Mouse (Mus musculus): ENCODE results near the gene Chd4. TPM values are rescaled to one million over a fixed set of nuclear protein-coding genes. Genes with fewer than 3 reads are reported as not detected.
A peak's percentile ranks its signal among the peaks of the same experiment; 100 is the strongest.

Chd4 gene
- total RNA-seq, 2 experiments from 2014 or later = 136 to 373 TPM

- ATAC-seq (replicated peaks; ENCODE audit: poor library complexity, severe bottlenecking) = no peak
These were observed 36.7 kb downstream of the Chd4 start for GRCm38 (mm10) chr6:125132470-125132869.

GRCm38 (mm10) chr6:125137002-125137671 lies 41.4 kb downstream of the Chd4 start:
- ATAC-seq (replicated peaks; ENCODE audit: poor library complexity, severe bottlenecking) = peak; percentile 56

GRCm38 (mm10) chr6:125139747-125140146 lies 44.0 kb downstream of the Chd4 start:
- no peak for ATAC-seq (replicated peaks; ENCODE audit: poor library complexity, severe bottlenecking)

- ATAC-seq (replicated peaks; ENCODE audit: poor library complexity, severe bottlenecking) = no peak
These were observed 46.7 kb downstream of the Chd4 start for GRCm38 (mm10) chr6:125142436-125142835.

- no peak for ATAC-seq (replicated peaks; ENCODE audit: poor library complexity, severe bottlenecking)
These were observed 47.3 kb downstream of the Chd4 start for GRCm38 (mm10) chr6:125143128-125143527.

DNA sequence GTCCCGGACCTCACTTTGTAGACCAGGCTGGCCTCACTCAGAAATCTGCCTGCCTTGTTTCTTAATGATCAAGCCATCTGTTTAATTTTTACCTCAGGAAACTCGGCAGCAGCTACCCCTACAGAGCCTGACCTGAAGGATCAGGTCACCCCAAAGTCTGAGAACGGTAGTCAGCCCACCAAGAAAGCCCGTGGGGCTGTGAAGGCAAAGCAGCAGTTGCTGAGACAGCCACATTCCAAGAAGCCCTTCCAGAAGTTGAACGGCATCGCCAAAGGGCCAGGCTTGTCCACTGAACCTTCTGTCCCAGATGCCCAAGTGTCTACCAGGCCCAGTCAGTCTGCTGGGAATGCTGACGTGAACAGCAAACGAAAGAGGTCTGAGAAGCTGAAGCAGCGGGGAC lies 48.1 kb downstream of the Chd4 start:
- no peak for ATAC-seq (replicated peaks; ENCODE audit: poor library complexity, severe bottlenecking)

GRCm38 (mm10) chr6:125145001-125145400 lies 49.2 kb downstream of the Chd4 start, which contains the start of gene Iffo1:
TSS of gene Iffo1 (plus strand) at chr6:125145241.
- ATAC-seq (replicated peaks; ENCODE audit: poor library complexity, severe bottlenecking) = peak; percentile 83

DNA sequence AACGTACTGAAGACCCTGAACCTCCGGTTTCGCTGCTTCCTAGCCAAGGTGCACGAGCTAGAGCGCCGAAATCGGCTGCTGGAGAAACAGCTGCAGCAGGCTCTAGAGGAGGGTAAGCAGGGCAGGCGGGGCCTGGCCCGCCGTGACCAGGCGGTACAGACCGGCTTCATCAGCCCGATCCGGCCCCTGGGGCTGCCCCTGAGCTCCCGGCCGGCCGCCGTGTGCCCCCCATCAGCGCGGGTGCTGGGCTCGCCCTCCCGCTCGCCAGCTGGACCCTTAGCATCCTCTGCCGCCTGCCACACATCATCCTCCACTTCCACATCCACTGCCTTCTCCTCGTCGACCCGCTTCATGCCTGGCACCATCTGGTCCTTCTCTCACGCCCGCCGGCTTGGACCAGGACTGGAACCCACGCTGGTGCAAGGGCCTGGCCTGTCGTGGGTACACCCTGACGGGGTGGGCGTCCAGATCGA lies 49.7 kb downstream of the Chd4 start:
- 0 out of 2 replicates have a peak, but pooled peaks have one; percentile 1 for ATAC-seq (replicated peaks; ENCODE audit: poor library complexity, severe bottlenecking)

- ATAC-seq (replicated peaks; ENCODE audit: poor library complexity, severe bottlenecking) = no peak
These were observed 50.4 kb downstream of the Chd4 start for GRCm38 (mm10) chr6:125146148-125146547.

DNA sequence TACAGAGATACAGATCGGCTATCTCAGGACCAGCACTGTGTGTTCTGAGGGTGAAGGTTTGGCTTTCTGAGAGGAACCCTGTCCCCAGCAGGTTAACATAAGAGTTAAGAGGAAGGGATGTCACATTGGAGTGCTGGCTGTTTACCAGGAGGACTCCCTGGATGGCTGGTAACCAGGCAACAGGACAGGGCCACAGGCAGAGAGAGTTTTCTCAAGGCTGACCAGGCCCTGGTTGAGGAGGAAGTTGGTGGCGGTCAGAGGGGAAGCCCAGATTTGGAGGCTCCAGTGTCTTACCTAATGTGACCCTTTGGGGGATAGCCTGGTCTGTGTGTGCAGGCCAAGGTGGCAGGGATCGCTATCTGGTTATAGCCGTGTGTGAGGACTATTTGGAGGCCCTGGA lies 51.0 kb downstream of the Chd4 start:
- ATAC-seq (replicated peaks; ENCODE audit: poor library complexity, severe bottlenecking) = peak; percentile 61

GRCm38 (mm10) chr6:125147329-125147728 lies 51.5 kb downstream of the Chd4 start:
- ATAC-seq (replicated peaks; ENCODE audit: poor library complexity, severe bottlenecking) = no peak

DNA sequence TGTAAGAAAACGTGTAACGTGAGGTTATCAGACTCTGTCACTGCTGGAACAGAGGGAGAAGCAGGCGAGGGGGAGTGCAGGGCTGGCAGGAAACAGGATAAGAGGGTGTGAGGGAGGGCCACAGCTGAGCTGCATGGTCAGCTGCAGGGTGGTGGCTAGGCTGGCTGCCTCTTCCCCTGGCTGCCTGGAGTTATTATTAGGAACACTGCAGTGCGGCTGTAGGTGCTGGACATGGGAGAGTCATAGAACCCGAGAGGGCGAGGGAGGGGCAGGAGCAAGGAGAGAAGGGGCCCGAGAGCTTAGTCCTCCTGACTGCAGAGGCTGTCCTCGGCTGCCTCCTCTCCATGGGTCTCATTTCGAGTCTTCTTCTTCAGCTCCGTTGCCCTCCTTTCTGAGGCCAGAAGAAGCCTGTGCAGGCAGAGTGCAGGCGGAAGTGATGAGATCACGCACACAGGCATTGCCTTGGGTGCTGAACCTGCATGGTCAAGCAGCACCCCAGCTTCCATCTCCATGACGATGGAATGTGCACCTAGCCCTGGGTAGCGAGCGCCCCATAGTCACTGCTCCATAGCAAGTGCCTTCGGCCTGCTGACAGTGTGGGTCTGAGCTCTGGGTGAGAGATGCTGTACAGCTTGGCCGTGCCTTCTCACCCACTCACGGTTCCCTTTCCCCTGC lies 52.6 kb downstream of the Chd4 start:
- 0 out of 2 replicates have a peak, but pooled peaks have one; percentile 4 for ATAC-seq (replicated peaks; ENCODE audit: poor library complexity, severe bottlenecking)

DNA sequence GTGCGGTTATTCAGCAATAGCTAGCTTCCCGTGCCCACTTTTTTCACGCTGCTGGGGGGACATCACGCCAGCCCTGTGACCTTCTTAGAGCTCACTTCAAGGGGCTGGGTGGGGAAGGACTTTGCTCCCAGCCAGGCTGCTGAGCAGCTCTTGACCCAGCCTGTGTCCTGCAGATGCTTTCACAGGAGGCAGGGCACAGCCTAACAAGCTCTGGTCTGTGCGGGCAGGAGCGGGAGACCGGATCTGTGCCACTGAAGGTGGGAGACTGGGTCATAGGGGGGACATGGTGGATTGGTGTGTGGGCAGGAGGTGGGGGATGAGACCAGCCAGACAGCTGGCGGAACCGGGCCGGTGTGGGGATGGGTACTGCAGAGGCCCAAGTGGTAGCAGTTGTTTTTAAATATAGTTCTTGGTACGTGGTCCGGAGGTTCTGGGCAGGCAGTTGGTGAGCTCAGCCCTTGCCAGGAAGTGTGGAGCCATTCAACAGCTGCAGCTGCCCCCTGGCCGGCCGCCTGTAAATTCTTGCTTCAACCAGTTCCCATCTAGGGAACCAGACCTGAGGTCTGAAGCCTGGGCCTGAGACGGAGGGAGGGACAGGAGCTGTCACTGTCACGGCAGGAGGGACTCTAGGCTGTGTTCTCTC lies 53.3 kb downstream of the Chd4 start:
- ATAC-seq (replicated peaks; ENCODE audit: poor library complexity, severe bottlenecking) = 0 out of 2 replicates have a peak, but pooled peaks have one; percentile 5

GRCm38 (mm10) chr6:125149569-125149950 lies 53.8 kb downstream of the Chd4 start:
- ATAC-seq (replicated peaks; ENCODE audit: poor library complexity, severe bottlenecking) = no peak

DNA sequence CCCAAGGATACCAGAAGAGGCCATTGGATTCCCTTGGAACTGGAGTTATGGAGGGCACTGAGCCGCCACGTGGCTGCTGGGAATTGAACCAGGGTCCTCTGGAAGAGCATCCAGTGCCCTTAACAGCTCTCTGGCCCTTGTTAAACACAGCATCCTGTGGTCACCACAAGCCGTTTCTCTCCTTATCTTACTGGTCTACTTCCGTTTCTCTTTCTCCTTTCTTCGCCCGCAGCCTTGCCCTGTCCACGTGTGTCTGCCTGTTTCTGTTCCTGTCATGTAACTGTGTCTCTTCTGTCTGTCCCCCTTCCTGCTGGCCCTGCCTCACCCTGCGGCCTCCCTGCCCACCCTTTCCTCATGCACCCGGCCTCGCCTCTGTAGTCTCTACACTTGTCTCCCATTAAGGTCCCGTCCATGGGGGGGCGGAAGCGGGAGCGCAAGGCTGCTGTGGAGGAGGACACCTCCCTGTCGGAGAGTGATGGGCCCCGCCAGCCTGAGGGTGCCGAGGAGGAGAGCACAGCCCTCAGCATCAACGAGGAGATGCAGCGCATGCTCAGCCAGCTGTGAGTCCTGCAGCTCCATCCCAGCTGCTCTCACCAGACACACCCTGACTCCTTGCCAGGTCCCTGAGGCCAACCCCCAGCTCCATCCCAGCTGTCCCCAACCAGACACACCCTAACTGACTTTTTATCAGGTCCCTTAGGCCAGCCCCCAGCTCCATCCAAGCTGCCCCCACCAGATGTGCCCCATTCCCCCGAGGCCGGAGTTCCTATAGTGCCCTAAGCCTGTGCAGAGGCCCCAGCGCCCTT lies 56.6 kb downstream of the Chd4 start:
- peak; percentile 54 for ATAC-seq (replicated peaks; ENCODE audit: poor library complexity, severe bottlenecking)

DNA sequence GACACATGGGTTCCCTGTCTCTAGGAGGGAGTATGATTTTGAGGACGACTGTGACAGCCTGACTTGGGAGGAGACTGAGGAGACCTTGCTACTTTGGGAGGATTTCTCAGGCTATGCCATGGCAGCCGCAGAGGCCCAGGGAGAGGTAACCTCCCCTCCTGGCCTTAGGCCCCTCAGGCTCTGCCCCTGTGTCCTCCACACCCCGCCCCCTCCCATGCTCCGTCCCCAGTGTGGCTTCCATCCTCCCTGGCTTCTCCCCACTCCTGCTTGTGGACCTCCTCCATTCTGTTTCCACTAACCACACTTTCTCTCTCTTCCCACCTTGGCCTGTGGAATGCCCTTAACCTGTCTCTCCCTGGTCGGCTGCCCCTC lies 57.2 kb downstream of the Chd4 start:
- ATAC-seq (replicated peaks; ENCODE audit: poor library complexity, severe bottlenecking) = no peak

GRCm38 (mm10) chr6:125153682-125154081 lies 57.9 kb downstream of the Chd4 start:
- no peak for ATAC-seq (replicated peaks; ENCODE audit: poor library complexity, severe bottlenecking)

GRCm38 (mm10) chr6:125154550-125154949 lies 58.8 kb downstream of the Chd4 start:
- ATAC-seq (replicated peaks; ENCODE audit: poor library complexity, severe bottlenecking) = no peak

DNA sequence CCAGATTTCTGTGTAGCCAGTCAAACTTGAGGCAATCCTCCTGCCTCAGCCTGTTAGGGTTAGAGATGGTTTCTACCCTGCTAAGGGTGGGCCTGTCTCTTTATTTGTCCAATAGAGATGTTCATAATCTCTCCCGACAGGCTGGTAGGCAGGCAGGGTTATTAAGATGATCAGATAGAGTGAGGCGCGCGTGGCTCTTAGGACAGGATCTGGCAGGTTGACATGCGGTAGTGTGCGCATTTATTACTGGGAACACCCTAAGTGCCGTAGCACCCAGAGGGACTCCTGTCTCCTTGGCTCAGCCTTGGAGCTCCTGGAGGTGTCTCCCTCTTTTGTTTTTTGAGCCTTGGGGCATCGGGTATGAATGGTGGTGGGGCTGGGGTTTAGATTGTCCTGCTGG lies 59.5 kb downstream of the Chd4 start:
- no peak for ATAC-seq (replicated peaks; ENCODE audit: poor library complexity, severe bottlenecking)

DNA sequence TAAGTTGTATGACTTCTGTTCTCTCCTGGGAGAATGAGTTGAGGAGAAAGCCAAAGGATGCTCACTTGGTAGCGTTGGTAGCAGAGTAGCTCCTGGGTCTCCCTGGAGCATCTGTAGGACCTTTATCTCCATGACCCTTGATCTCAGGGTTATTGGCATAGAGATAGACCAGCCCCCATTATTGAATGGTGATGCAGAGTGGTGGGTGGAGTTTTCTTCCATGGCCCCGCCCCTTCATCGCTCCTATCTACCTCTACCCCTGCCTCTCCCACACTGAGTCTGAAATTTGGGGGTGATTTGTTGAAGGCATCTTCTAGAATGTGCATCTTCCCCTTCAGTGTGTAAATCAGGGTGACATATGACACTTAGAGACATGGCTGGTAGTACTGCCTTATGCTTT lies 60.7 kb downstream of the Chd4 start:
- ATAC-seq (replicated peaks; ENCODE audit: poor library complexity, severe bottlenecking) = no peak

Data from granulocyte monocyte progenitor cell, adult 5-6 weeks (primary cell).